Mouse (Mus musculus): Measurements from ENCODE around the gene A830031A19Rik.
A peak's percentile ranks its signal among the peaks of the same experiment; 100 is the strongest.

A830031A19Rik gene

GRCm38 (mm10) chr11:24095656-24096353 lies 21.0 kb upstream of the A830031A19Rik start:
- DNase-seq (ENCODE audit: low read depth) = no peak

GRCm38 (mm10) chr11:24095236-24095635 lies 20.4 kb upstream of the A830031A19Rik start:
- DNase-seq (ENCODE audit: low read depth) = no peak

GRCm38 (mm10) chr11:24094086-24094487 lies 19.2 kb upstream of the A830031A19Rik start:
- DNase-seq (ENCODE audit: low read depth) = no peak

GRCm38 (mm10) chr11:24092618-24093017 lies 17.8 kb upstream of the A830031A19Rik start:
- no peak for DNase-seq (ENCODE audit: low read depth)

GRCm38 (mm10) chr11:24091393-24092080 lies 16.7 kb upstream of the A830031A19Rik start:
- DNase-seq (ENCODE audit: low read depth) = no peak

- no peak for DNase-seq (ENCODE audit: low read depth)
Measured at GRCm38 (mm10) chr11:24090443-24090842, 15.6 kb upstream of the A830031A19Rik start.

- DNase-seq (ENCODE audit: low read depth) = no peak
Measured at GRCm38 (mm10) chr11:24087069-24087468, 12.2 kb upstream of the A830031A19Rik start.

GRCm38 (mm10) chr11:24085986-24086385 lies 11.1 kb upstream of the A830031A19Rik start:
- DNase-seq (ENCODE audit: low read depth) = no peak

- no peak for DNase-seq (ENCODE audit: low read depth)
Measured at GRCm38 (mm10) chr11:24084590-24084989, 9.7 kb upstream of the A830031A19Rik start.

- no peak for DNase-seq (ENCODE audit: low read depth)
Measured at GRCm38 (mm10) chr11:24084077-24084476, 9.2 kb upstream of the A830031A19Rik start.

GRCm38 (mm10) chr11:24083423-24083822 lies 8.6 kb upstream of the A830031A19Rik start:
- DNase-seq (ENCODE audit: low read depth) = no peak

GRCm38 (mm10) chr11:24083076-24083405 lies 8.2 kb upstream of the A830031A19Rik start:
- DNase-seq (ENCODE audit: low read depth) = no peak

GRCm38 (mm10) chr11:24082385-24083075 lies 7.7 kb upstream of the A830031A19Rik start:
- DNase-seq (ENCODE audit: low read depth) = no peak

GRCm38 (mm10) chr11:24081687-24082384 lies 7.0 kb upstream of the A830031A19Rik start:
- no peak for DNase-seq (ENCODE audit: low read depth)

- peak; percentile 17 for DNase-seq (ENCODE audit: low read depth)
Measured at GRCm38 (mm10) chr11:24081016-24081686, 6.3 kb upstream of the A830031A19Rik start.

- DNase-seq (ENCODE audit: low read depth) = peak; percentile 15
Measured at GRCm38 (mm10) chr11:24080541-24080940, 5.7 kb upstream of the A830031A19Rik start.

- peak; percentile 19 for DNase-seq (ENCODE audit: low read depth)
Measured at GRCm38 (mm10) chr11:24079392-24080391, 4.8 kb upstream of the A830031A19Rik start.

GRCm38 (mm10) chr11:24078706-24079316 lies 4.0 kb upstream of the A830031A19Rik start:
- DNase-seq (ENCODE audit: low read depth) = peak; percentile 15

GRCm38 (mm10) chr11:24077795-24078705 lies 3.2 kb upstream of the A830031A19Rik start, which contains the start of gene Bcl11a:
Gene Bcl11a (plus strand): TSS chr11:24078056.
- DNase-seq (ENCODE audit: low read depth) = no peak

Data from naive thymus-derived CD4-positive, alpha-beta T cell, adult 2 months (primary cell).